Mouse (Mus musculus) limb, embryonic 14.5 days (tissue): Measurements from ENCODE around the gene AC161166.1. TPM values are rescaled to one million over a fixed set of nuclear protein-coding genes. Genes with fewer than 3 reads are reported as not detected.

Experiments
- ATAC-seq: fragments of 200-750 bp; cut with Nextera tagmentation; 2 replicates; pipeline ENCODE4 v1.8.0; 2017; ENCODE audit warnings: low read depth, moderate number of reproducible peaks, moderate TSS enrichment; ENCODE audit not compliant: low FRiP score
- DNase-seq: peaks from one replicate; pipeline ENCODE4 v3.0.0-alpha.2; 2015; ENCODE audit warnings: low spot score
- H3K27ac ChIP-seq: fragments of 300-500 bp; sonication (generic); replicated peaks from 2 replicates; pipeline ENCODE4 v1.5.1; 2014; ENCODE audit warnings: low read depth, mild to moderate bottlenecking, low read length, moderate library complexity, mixed read lengths
- H3K27me3 ChIP-seq: fragments of 300-500 bp; sonication (generic); 2 replicates; pipeline ENCODE4 v1.6.1; 2014; ENCODE audit warnings: low read length, mixed read lengths; ENCODE audit not compliant: control insufficient read depth, insufficient read depth
- H3K36me3 ChIP-seq: fragments of 300-500 bp; sonication (generic); 2 replicates; pipeline ENCODE4 v1.6.1; 2014; ENCODE audit warnings: mild to moderate bottlenecking, low read length, moderate library complexity, mixed read lengths; ENCODE audit not compliant: control insufficient read depth, insufficient read depth
- H3K4me1 ChIP-seq: fragments of 300-500 bp; sonication (generic); 2 replicates; pipeline ENCODE4 v1.6.1; 2014; ENCODE audit warnings: antibody characterized with exemption, low read length, mixed read lengths; ENCODE audit not compliant: control insufficient read depth, insufficient read depth
- H3K4me2 ChIP-seq: fragments of 300-500 bp; sonication (generic); replicated peaks from 2 replicates; pipeline ENCODE4 v1.6.1; 2014; ENCODE audit warnings: low read depth, mild to moderate bottlenecking, low read length, moderate library complexity; ENCODE audit not compliant: severe bottlenecking
- H3K4me3 ChIP-seq: fragments of 300-500 bp; sonication (generic); replicated peaks from 2 replicates; pipeline ENCODE4 v1.5.1; 2014; ENCODE audit warnings: low read length
- H3K9ac ChIP-seq: fragments of 300-500 bp; sonication (generic); 2 replicates; pipeline ENCODE4 v1.6.1; 2014; ENCODE audit warnings: mild to moderate bottlenecking, low read depth, low read length, moderate library complexity; ENCODE audit not compliant: severe bottlenecking
- H3K9me3 ChIP-seq: fragments of 300-500 bp; sonication (generic); 2 replicates; pipeline ENCODE4 v1.6.1; 2016; ENCODE audit warnings: low read length; ENCODE audit not compliant: control insufficient read depth
- POLR2A ChIP-seq: fragments of 200-500 bp; IDR thresholded peaks from 2 replicates; pipeline ENCODE4 v1.8.0; 2012; ENCODE audit warnings: inconsistent platforms, mild to moderate bottlenecking, moderate library complexity, borderline replicate concordance; ENCODE audit not compliant: insufficient read depth, insufficient read length; ENCODE audit errors: extremely low read depth
- WGBS: fragments of 180-500 bp; shearing (Covaris S2); extraction: QIAGEN DNeasy Blood & Tissue Kit; methylation state at CpG from one replicate; pipeline ENCODE4 v1.1.7; 2014; 5-methylcytosine and 5-hydroxymethylcytosine counted together
- polyA plus RNA-seq, 2 experiments: library from polyadenylated mRNA; depleted of rRNA in 1 of 2; stranded (reverse) in 1 of 2; unstranded in 1 of 2; fragments of >200 nt; fragmentation: Nextera tagmentation in 1 of 2; extraction: Ambion mirVana in 1 of 2; gene quantifications; 2 replicates each; pipeline versions ENCODE4 v1.2.1 to v1.2.3; 2012 to 2014

Gene AC161166.1
- polyA plus RNA-seq (2012; rRNA removed) (not detected in 2 replicates), polyA plus RNA-seq (2014; fragmentation: Nextera tagmentation; extraction: Ambion mirVana) (0.19 TPM in 1 of 2 replicates, not detected in the other)

GRCm38 (mm10) chr7:24512355-24512754, at the start of gene AC161166.1:
TSS of gene AC161166.1 (minus strand) at chr7:24512455.
- Histone ChIP-seq H3K4me2 (no peak within 1 kb of the TSS), H3K9me3 (no peaks in the 10 kb centered on the region), H3K4me3 (no peak within 1 kb of the TSS), H3K27me3 (no peaks in the 10 kb centered on the region), H3K36me3 (peaks cover 15% of the 10 kb centered on the region), H3K4me1 (no peaks in the 10 kb centered on the region), H3K27ac (no peak within 1 kb of the TSS), H3K9ac (no peak within 1 kb of the TSS)
- WGBS: 92% methylated on average over 7 of the region's 7 CpGs
- no peak for TF ChIP-seq POLR2A
- ATAC-seq: no peak
- DNase-seq: no peak

- no peak overlapping the region for H3K4me2 ChIP-seq
- no peak overlapping the region for H3K27ac ChIP-seq
- 86% methylated on average over 4 of the region's 4 CpGs for WGBS
- DNase-seq: no peak
- H3K27me3 ChIP-seq: no peaks in the 10 kb centered on the region
- H3K36me3 ChIP-seq: peaks cover 62% of the 10 kb centered on the region
- H3K9me3 ChIP-seq: no peaks in the 10 kb centered on the region
- ATAC-seq: no peak
- no peak for TF ChIP-seq POLR2A
- H3K9ac ChIP-seq: no peak overlapping the region
- H3K4me1 ChIP-seq: no peaks in the 10 kb centered on the region
- H3K4me3 ChIP-seq: no peak overlapping the region
These were observed 49.2 kb upstream of the AC161166.1 start for GRCm38 (mm10) chr7:24561450-24561849.

- Histone ChIP-seq H3K4me1 (no peaks in the 10 kb centered on the region), H3K4me2 (no peak overlapping the region), H3K36me3 (peaks cover 61% of the 10 kb centered on the region), H3K9me3 (no peaks in the 10 kb centered on the region), H3K27ac (no peak overlapping the region), H3K9ac (no peak overlapping the region), H3K4me3 (no peak overlapping the region), H3K27me3 (no peaks in the 10 kb centered on the region)
- no peak for DNase-seq
- TF ChIP-seq POLR2A: no peak
- 92% methylated on average over 10 of the region's 10 CpGs for WGBS
- no peak for ATAC-seq
These were observed 43.5 kb upstream of the AC161166.1 start for GRCm38 (mm10) chr7:24555786-24556185.

- Histone ChIP-seq H3K4me1 (peaks cover 4% of the 10 kb centered on the region; the same call in 1 of the 2 replicates), H3K27me3 (no peaks in the 10 kb centered on the region), H3K4me2 (no peak overlapping the region), H3K9ac (no peak overlapping the region), H3K27ac (no peak overlapping the region), H3K36me3 (peaks cover 65% of the 10 kb centered on the region), H3K4me3 (no peak overlapping the region), H3K9me3 (no peaks in the 10 kb centered on the region)
- 92% methylated on average over 12 of the region's 12 CpGs for WGBS
- no peak for TF ChIP-seq POLR2A
- ATAC-seq (no peak), DNase-seq (no peak)
These were observed 39.9 kb upstream of the AC161166.1 start for GRCm38 (mm10) chr7:24551985-24552759.

GRCm38 (mm10) chr7:24547534-24548036, 35.3 kb upstream of the AC161166.1 start:
- Histone ChIP-seq H3K4me1 (peaks cover 8% of the 10 kb centered on the region; the same call in 1 of the 2 replicates), H3K4me2 (peak overlapping the region; percentile 65), H3K9me3 (no peaks in the 10 kb centered on the region), H3K27me3 (no peaks in the 10 kb centered on the region), H3K4me3 (peak overlapping the region; percentile 80), H3K27ac (peak overlapping the region; percentile 58; the same call in 1 of the 2 replicates), H3K36me3 (peaks cover 41% of the 10 kb centered on the region), H3K9ac (peak overlapping the region; percentile 74)
- no peak for TF ChIP-seq POLR2A
- WGBS: 31% methylated on average over 13 of the region's 13 CpGs
- DNase-seq (no peak), ATAC-seq (no peak)
